Mouse (Mus musculus) liver, embryonic 14.5 days (tissue): Measurements from ENCODE around the gene Matn3.

Experiments
- CTCF ChIP-seq: IDR thresholded peaks from 2 replicates; pipeline ENCODE4 v1.5.1; 2016; ENCODE audit warnings: antibody characterized with exemption, low read depth, control low read depth
- EP300 ChIP-seq: IDR thresholded peaks from 2 replicates; pipeline ENCODE4 v1.6.1; 2016; ENCODE audit warnings: antibody characterized with exemption, low read depth

GRCm38 (mm10) chr12:8993231-8993630 is 45.5 kb downstream of the Matn3 start:
- no peak for TF ChIP-seq CTCF
- TF ChIP-seq EP300, result no peak
